Mouse (Mus musculus) neural tube, embryonic 10.5 days (tissue): ENCODE measurements around the gene Tpst2.

Experiments used
- DNase-seq: peaks from one replicate; pipeline ENCODE4 v3.0.0-alpha.2; 2017; ENCODE audit warnings: low spot score; ENCODE audit errors: extremely low spot score

Tpst2 gene

GRCm38 (mm10) chr5:112280863-112281660 lies 4.6 kb downstream of the Tpst2 start:
- no peak for DNase-seq

GRCm38 (mm10) chr5:112281676-112282075 lies 5.2 kb downstream of the Tpst2 start:
- no peak for DNase-seq

GRCm38 (mm10) chr5:112282123-112282779 lies 5.8 kb downstream of the Tpst2 start:
- DNase-seq: no peak

GRCm38 (mm10) chr5:112282780-112283482 lies 6.4 kb downstream of the Tpst2 start:
- no peak for DNase-seq

GRCm38 (mm10) chr5:112283543-112284202 lies 7.2 kb downstream of the Tpst2 start:
- no peak for DNase-seq

GRCm38 (mm10) chr5:112284203-112284582 lies 7.7 kb downstream of the Tpst2 start:
- DNase-seq: no peak

- no peak for DNase-seq
Observed at GRCm38 (mm10) chr5:112285548-112286085, 9.1 kb downstream of the Tpst2 start.

- DNase-seq: no peak
Observed at GRCm38 (mm10) chr5:112286608-112286983, 10.1 kb downstream of the Tpst2 start.

GRCm38 (mm10) chr5:112286984-112287641 lies 10.6 kb downstream of the Tpst2 start:
- DNase-seq: no peak

GRCm38 (mm10) chr5:112287652-112288051 lies 11.2 kb downstream of the Tpst2 start:
- no peak for DNase-seq

GRCm38 (mm10) chr5:112288193-112289141 lies 12.0 kb downstream of the Tpst2 start:
- DNase-seq: no peak

- no peak for DNase-seq
Observed at GRCm38 (mm10) chr5:112289236-112289635, 12.7 kb downstream of the Tpst2 start.

- no peak for DNase-seq
Observed at GRCm38 (mm10) chr5:112289819-112290535, 13.5 kb downstream of the Tpst2 start.

GRCm38 (mm10) chr5:112290536-112290880 lies 14.0 kb downstream of the Tpst2 start:
- DNase-seq: no peak

- DNase-seq: no peak
Observed at GRCm38 (mm10) chr5:112291866-112292265, 15.4 kb downstream of the Tpst2 start.

- DNase-seq: no peak
Observed at GRCm38 (mm10) chr5:112292343-112292980, 16.0 kb downstream of the Tpst2 start.

- DNase-seq: no peak
Observed at GRCm38 (mm10) chr5:112293800-112294199, 17.3 kb downstream of the Tpst2 start.

- no peak for DNase-seq
Observed at GRCm38 (mm10) chr5:112294696-112295095, 18.2 kb downstream of the Tpst2 start.

- DNase-seq: no peak
Observed at GRCm38 (mm10) chr5:112295162-112295561, 18.7 kb downstream of the Tpst2 start.
